Mouse (Mus musculus) ES-Bruce4 (cell line): ENCODE measurements around the gene Plcg2. TPM values are rescaled to one million over a fixed set of nuclear protein-coding genes. Genes with fewer than 3 reads are reported as not detected.

ENCODE experiments used
- H3K27ac ChIP-seq: 2 replicates; pipeline ENCODE4 v1.5.1; 2012; ENCODE audit warnings: low read length, inconsistent platforms; ENCODE audit not compliant: insufficient read depth
- H3K27me3 ChIP-seq: 2 replicates; pipeline ENCODE4 v1.6.1; 2012; ENCODE audit warnings: mild to moderate bottlenecking, low read length, inconsistent platforms; ENCODE audit not compliant: control insufficient read depth, poor library complexity, insufficient read depth, severe bottlenecking
- H3K36me3 ChIP-seq: 2 replicates; pipeline ENCODE4 v1.6.1; 2012; ENCODE audit warnings: inconsistent platforms, mild to moderate bottlenecking, low read length, moderate library complexity; ENCODE audit not compliant: control insufficient read depth, poor library complexity, insufficient read depth, severe bottlenecking
- H3K4me1 ChIP-seq: one replicate; pipeline ENCODE4 v1.8.1; 2011; ENCODE audit warnings: low read length; ENCODE audit not compliant: control insufficient read depth, insufficient read depth
- H3K4me3 ChIP-seq: 2 replicates; pipeline ENCODE4 v1.5.1; 2011; ENCODE audit warnings: low read depth, mild to moderate bottlenecking, low read length
- H3K9ac ChIP-seq: 2 replicates; pipeline ENCODE4 v1.6.1; 2012; ENCODE audit warnings: low read depth, mild to moderate bottlenecking, inconsistent platforms; ENCODE audit not compliant: poor library complexity, severe bottlenecking
- H3K9me3 ChIP-seq: replicated peaks from 2 replicates; pipeline ENCODE4 v1.6.1; 2012; ENCODE audit warnings: mild to moderate bottlenecking, low read length, inconsistent platforms; ENCODE audit not compliant: control insufficient read depth, poor library complexity, insufficient read depth, severe bottlenecking
- CTCF ChIP-seq: IDR thresholded peaks from one replicate; pipeline ENCODE4 v1.8.1; 2011; ENCODE audit warnings: low read depth, low read length
- EP300 ChIP-seq: IDR thresholded peaks from 2 replicates; pipeline ENCODE4 v1.6.1; 2011; ENCODE audit warnings: low read depth, low read length; ENCODE audit not compliant: insufficient read depth
- POLR2A ChIP-seq: IDR thresholded peaks from one replicate; pipeline ENCODE4 v1.8.1; 2011; ENCODE audit warnings: low read length; ENCODE audit not compliant: insufficient read depth
- polyA plus RNA-seq: library from polyadenylated mRNA; stranded (reverse); fragments of >200 nt; gene quantifications from 2 replicates; pipeline ENCODE4 v1.2.4, GENCODE M21; 2011; ENCODE audit warnings: low read depth; ENCODE audit not compliant: missing spikeins, insufficient read depth, insufficient read length

Gene Plcg2
- polyA plus RNA-seq, 1 experiment: 32.4 TPM

GRCm38 (mm10) chr8:117683925-117684472 is 185.9 kb downstream of the Plcg2 start:
- Histone ChIP-seq H3K27me3 (0 out of 2 replicates have a peak, but pooled peaks cover 2% of the 10 kb centered on the region), H3K4me1 (no peaks in the 10 kb centered on the region), H3K4me3 (no peak overlapping the region), H3K9me3 (no peaks in the 10 kb centered on the region), H3K27ac (no peak overlapping the region), H3K9ac (no peak overlapping the region), H3K36me3 (no peaks in the 10 kb centered on the region)
- TF ChIP-seq POLR2A (no peak), EP300 (no peak), CTCF (no peak)

DNA sequence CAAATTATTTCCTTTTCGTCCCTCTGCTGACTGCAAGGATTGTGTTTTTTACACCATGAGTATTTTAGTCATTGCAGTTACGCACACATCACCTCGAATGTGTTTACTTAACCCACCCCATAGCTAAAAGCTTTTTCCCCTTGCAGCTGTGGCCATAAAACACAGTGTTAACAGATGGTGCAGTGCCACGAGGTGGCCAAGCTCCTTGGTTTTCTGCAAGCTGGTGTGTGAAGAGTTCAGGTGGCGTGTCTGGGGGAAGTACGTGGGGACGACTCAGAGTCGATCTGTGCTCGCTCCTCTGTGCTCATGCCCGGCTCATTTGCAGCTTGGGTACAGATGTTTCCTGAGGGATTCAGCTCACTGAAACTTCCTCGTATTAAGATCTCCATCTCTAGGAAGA is 186.4 kb downstream of the Plcg2 start:
- Histone ChIP-seq H3K27me3 (0 out of 2 replicates have a peak, but pooled peaks cover 2% of the 10 kb centered on the region), H3K9me3 (no peaks in the 10 kb centered on the region), H3K36me3 (no peaks in the 10 kb centered on the region), H3K9ac (no peak overlapping the region), H3K4me1 (no peaks in the 10 kb centered on the region), H3K27ac (no peak overlapping the region), H3K4me3 (no peak overlapping the region)
- no peak for TF ChIP-seq CTCF
- no peak for TF ChIP-seq EP300
- no peak for TF ChIP-seq POLR2A

Other genes starting within 250 kb of the Plcg2 start
- gene Cmip, start 241.2 kb upstream of the Plcg2 start, polyA plus RNA-seq: 64.9 and 67.9 TPM in 2 replicates
- 0.22 and 0.30 TPM in 2 replicates for gene Sdr42e1, start 175.4 kb downstream of the Plcg2 start, polyA plus RNA-seq
- 0.61 TPM in 1 of 2 replicates, not detected in the other for gene Hsd17b2, start 203.6 kb downstream of the Plcg2 start, polyA plus RNA-seq